ENCODE assay signal across 12 mouse cellular contexts in genomic region chr10:62009981-62010500, GRCm38 (mm10).
"Had no signal": no experiment of that assay in that cellular context is flagged by ENCODE, and none has a peak within 500 bp of the region (broad histone marks: within the 10 kb centered on the region; RNA-seq: fewer than 3 reads in every experiment).

No protein-coding gene starts in this region.

- DNase-seq: gastrocnemius, postnatal 14 days; gastrocnemius, postnatal 36 days; heart, adult 18-20 months; heart, postnatal 10 days; heart, postnatal 4 days; kidney, adult 18-20 months; kidney, adult 9 months; kidney, postnatal 14 days; kidney, postnatal 36 days; layer of hippocampus, adult 9-11 months; layer of hippocampus, postnatal 36 days; left cerebral cortex, postnatal 4 days had no signal
